Mouse (Mus musculus): ENCODE data around the gene Tfap4. TPM values are rescaled to one million over a fixed set of nuclear protein-coding genes. Genes with fewer than 3 reads are reported as not detected.

Tfap4 gene
- total RNA-seq (2022) = 1 to 10 TPM; 2.8 to 6.2 (median 3.6) TPM

GRCm38 (mm10) chr16:4559715-4560144, at the start of gene Tfap4:
Gene Tfap4 (minus strand): TSS chr16:4559854.
- DNase-seq (ENCODE audit: low spot score) = peak; percentile 88

DNA sequence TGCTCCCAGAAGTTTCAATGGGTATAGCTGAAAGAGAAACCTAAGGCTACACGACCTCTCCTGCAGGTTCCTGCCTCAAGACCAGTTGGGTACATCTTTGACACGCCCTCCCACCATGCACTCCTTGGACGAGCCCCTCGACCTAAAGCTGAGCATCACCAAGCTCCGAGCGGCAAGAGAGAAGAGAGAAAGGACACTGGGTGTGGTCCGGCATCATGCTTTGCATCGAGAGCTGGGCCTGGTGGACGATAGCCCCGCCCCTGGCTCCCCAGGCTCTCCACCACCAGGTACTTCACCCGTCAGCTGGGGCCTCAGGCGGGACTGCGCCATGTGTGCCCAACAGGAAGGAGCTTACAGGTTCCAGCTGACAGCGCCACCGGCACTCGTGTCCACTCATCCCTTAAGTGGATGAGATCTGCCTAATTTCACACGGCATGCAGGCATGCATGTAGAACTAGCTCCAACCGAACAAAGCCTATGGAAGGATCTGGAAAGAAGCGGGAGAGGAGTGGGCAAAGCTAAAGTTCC, 48.9 kb upstream of the Tfap4 start:
- no peak for DNase-seq (ENCODE audit: low spot score)

- peak; percentile 83 for DNase-seq (ENCODE audit: low spot score)
Observed at GRCm38 (mm10) chr16:4607818-4608531, 48.3 kb upstream of the Tfap4 start.

GRCm38 (mm10) chr16:4606431-4607084, 46.9 kb upstream of the Tfap4 start:
- peak; percentile 59 for DNase-seq (ENCODE audit: low spot score)

GRCm38 (mm10) chr16:4605514-4606131, 46.0 kb upstream of the Tfap4 start:
- no peak for DNase-seq (ENCODE audit: low spot score)

GRCm38 (mm10) chr16:4604293-4604837, 44.7 kb upstream of the Tfap4 start:
- DNase-seq (ENCODE audit: low spot score) = no peak

- DNase-seq (ENCODE audit: low spot score) = no peak
Observed at GRCm38 (mm10) chr16:4603453-4603837, 43.8 kb upstream of the Tfap4 start.

- no peak for DNase-seq (ENCODE audit: low spot score)
Observed at GRCm38 (mm10) chr16:4602766-4603452, 43.3 kb upstream of the Tfap4 start.

DNA sequence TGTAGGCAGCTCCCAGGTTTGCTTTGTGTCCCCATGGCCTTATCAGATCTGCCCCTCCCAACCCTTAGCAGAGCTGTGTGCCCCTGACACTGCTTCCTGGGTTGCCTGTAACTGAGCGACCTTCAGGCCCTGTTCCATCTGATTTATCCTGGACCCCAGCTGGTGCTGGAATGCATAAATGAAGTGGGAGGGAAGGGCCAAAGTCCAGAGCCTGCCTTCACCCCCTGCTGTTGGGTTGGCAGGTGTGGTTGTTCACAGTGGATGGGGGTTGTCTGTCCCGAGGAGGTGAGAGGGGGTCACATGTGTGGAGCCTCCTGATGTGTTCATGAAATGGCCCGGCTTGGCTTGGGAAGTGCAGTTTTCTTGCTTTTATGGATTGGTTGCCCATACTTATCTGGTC, 42.5 kb upstream of the Tfap4 start:
- DNase-seq (ENCODE audit: low spot score) = no peak

- no peak for DNase-seq (ENCODE audit: low spot score)
Observed at GRCm38 (mm10) chr16:4600701-4601310, 41.2 kb upstream of the Tfap4 start.

DNA sequence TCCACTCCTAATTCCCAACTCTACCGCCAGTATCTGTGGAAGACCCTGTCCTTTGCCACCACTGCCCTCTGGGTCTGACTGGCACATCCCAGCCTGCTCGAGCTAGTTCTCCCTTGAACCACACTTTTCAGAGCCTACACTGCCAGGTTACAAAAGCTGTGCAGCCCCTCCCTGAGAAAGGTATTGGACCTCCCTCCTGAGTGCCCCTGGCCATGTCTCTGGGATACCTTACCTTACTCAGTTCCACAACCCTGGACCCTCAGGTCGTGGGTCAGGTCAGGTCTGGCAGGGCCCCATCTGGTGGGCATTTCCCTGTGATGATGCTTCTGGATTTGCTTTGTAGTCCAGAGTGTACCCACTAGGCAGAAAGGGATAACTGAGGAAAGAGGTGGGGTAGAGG, 40.0 kb upstream of the Tfap4 start:
- no peak for DNase-seq (ENCODE audit: low spot score)

DNA sequence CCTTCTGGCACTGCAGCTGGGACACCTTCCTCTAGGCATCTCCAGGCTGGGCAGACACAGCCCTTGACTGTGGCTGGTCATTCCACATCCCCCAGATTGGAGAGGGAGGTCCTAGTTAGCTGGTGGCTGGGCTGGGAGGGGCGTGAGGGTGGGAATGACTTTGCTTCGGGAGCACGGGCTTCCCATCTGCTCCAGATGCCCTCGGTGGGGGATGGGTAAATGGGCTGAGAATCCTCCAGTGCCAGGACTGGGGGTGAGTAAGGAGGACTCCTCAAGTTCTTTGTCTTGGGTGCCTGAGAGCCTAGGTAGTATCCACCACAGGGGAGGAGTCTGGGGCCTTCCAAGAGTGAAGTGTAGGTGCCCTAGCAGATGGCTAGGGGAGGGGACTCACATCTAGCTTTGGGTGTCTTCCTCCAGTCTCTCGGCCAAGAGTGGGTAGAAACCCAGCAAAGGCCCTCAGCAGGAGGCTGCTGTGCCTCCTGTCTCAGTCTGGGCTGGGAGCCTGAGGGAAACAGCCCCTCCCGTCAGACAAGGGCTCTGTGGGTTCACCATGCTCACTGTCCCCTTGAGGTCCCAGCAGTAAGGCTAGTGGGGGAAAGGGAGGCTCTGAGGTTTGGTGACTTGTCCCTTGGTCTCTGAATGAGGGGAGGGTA, 39.4 kb upstream of the Tfap4 start:
- DNase-seq (ENCODE audit: low spot score) = no peak

- DNase-seq (ENCODE audit: low spot score) = no peak
Observed at GRCm38 (mm10) chr16:4598041-4598440, 38.4 kb upstream of the Tfap4 start.

GRCm38 (mm10) chr16:4597296-4597695, 37.6 kb upstream of the Tfap4 start:
- no peak for DNase-seq (ENCODE audit: low spot score)

GRCm38 (mm10) chr16:4596836-4597235, 37.2 kb upstream of the Tfap4 start:
- DNase-seq (ENCODE audit: low spot score) = no peak

- DNase-seq (ENCODE audit: low spot score) = no peak
Observed at GRCm38 (mm10) chr16:4596141-4596728, 36.6 kb upstream of the Tfap4 start.

- no peak for DNase-seq (ENCODE audit: low spot score)
Observed at GRCm38 (mm10) chr16:4595527-4595963, 35.9 kb upstream of the Tfap4 start.

DNA sequence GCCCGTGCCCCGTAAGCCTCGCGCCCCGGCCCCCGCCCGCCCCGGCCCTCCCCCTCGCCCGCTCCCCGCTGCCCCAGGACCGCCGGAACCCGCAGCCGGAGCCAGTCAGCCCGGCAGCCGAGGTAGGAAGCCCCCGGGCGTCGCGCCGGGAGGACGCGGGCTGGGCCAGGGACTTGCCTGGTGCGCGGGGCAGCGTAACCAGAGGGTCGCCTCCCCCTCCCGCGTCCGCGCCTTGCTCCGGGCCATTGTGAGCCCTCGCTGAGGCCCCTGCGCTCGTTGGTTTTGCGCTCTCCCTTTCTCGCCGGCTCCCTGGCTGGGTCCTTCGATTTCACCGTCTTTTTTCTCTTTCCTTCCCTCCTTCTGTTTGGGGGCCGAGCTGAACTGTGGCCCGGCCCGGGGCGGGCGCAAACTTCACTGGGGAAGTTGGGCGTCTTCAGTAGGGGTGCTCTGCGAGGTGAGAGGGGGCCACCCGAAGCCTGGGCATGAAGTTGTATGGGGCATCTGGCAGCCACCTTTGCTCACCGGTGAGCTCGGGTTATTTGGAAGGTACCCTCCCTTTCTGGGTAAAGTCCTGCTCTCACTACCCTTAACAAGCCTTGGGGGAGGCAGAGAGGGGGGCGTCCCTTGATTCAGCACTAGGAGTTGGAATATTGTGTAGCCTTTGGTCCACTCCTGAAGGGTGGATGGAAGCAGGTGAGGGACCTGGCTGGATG, 35.3 kb upstream of the Tfap4 start:
- no peak for DNase-seq (ENCODE audit: low spot score)

GRCm38 (mm10) chr16:4593971-4594813, 34.5 kb upstream of the Tfap4 start, which contains the start of gene Glis2:
Gene Glis2 (plus strand): TSS chr16:4594713.
- DNase-seq (ENCODE audit: low spot score) = no peak

Data from heart, adult 8-10 months (tissue).